Mouse (Mus musculus): ENCODE measurements around the gene Mre11a. TPM values are rescaled to one million over a fixed set of nuclear protein-coding genes. Genes with fewer than 3 reads are reported as not detected.

Mre11a gene
- 10 to 100 TPM; 11.2 to 12.1 TPM for total RNA-seq (2021)
- long read RNA-seq, experiment 1, partial matches to known transcripts, result 0 of 5 reads
- long read RNA-seq, experiment 1, other reads (novel, unspliced or antisense), result 1 of 5 reads
- long read RNA-seq, experiment 2, result 0 reads

GRCm38 (mm10) chr9:14784039-14785002 is at the start of gene Mre11a, which contains the start of gene Ankrd49:
TSS of gene Mre11a (plus strand) at chr9:14784654.
TSS of gene Ankrd49 (minus strand) at chr9:14784856.
- DNase-seq, result peak; percentile 96 to 97

- no peak for DNase-seq
Observed at GRCm38 (mm10) chr9:14739498-14740150, 44.8 kb upstream of the Mre11a start.

GRCm38 (mm10) chr9:14740151-14740924 is 44.1 kb upstream of the Mre11a start, which contains the start of gene Piwil4:
TSS of gene Piwil4 (minus strand) at chr9:14740733.
- DNase-seq, result no peak

GRCm38 (mm10) chr9:14750901-14751502 is 33.5 kb upstream of the Mre11a start:
- DNase-seq, result peak; percentile 12 to 17

GRCm38 (mm10) chr9:14751503-14752000 is 32.9 kb upstream of the Mre11a start:
- peak; percentile 4 to 15 for DNase-seq

GRCm38 (mm10) chr9:14752001-14752522 is 32.4 kb upstream of the Mre11a start, which contains the start of gene Fut4:
TSS of gene Fut4 (minus strand) at chr9:14752393.
- DNase-seq, result peak; percentile 61 to 64

- no peak for DNase-seq
Observed at GRCm38 (mm10) chr9:14753947-14754346, 30.5 kb upstream of the Mre11a start.

GRCm38 (mm10) chr9:14754469-14754868 is 30.0 kb upstream of the Mre11a start:
- no peak for DNase-seq

GRCm38 (mm10) chr9:14758590-14758989 is 25.9 kb upstream of the Mre11a start:
- no peak for DNase-seq

- DNase-seq, result no peak
Observed at GRCm38 (mm10) chr9:14759261-14759660, 25.2 kb upstream of the Mre11a start.

- peak; percentile 24 to 68 for DNase-seq
Observed at GRCm38 (mm10) chr9:14764765-14765164, 19.7 kb upstream of the Mre11a start.

GRCm38 (mm10) chr9:14769811-14770210 is 14.6 kb upstream of the Mre11a start:
- no peak for DNase-seq

- DNase-seq, result no peak
Observed at GRCm38 (mm10) chr9:14770803-14771471, 13.5 kb upstream of the Mre11a start, which contains the start of gene 1700012B09Rik. TSS of gene 1700012B09Rik (minus strand) at chr9:14771030.

GRCm38 (mm10) chr9:14772074-14772473 is 12.4 kb upstream of the Mre11a start:
- no peak for DNase-seq

GRCm38 (mm10) chr9:14773813-14774212 is 10.6 kb upstream of the Mre11a start:
- DNase-seq, result no peak

- DNase-seq, result no peak
Observed at GRCm38 (mm10) chr9:14778341-14778740, 6.1 kb upstream of the Mre11a start.

- no peak for DNase-seq
Observed at GRCm38 (mm10) chr9:14787356-14787755, 2.9 kb downstream of the Mre11a start.

- no peak for DNase-seq
Observed at GRCm38 (mm10) chr9:14805714-14806113, 21.3 kb downstream of the Mre11a start.

- no peak for DNase-seq
Observed at GRCm38 (mm10) chr9:14806786-14807185, 22.3 kb downstream of the Mre11a start.

- DNase-seq, result no peak
Observed at GRCm38 (mm10) chr9:14810111-14810510, 25.7 kb downstream of the Mre11a start.

Measured in heart, adult 18-20 months (tissue).